Mouse (Mus musculus) layer of hippocampus, adult 18-20 months (tissue): ENCODE measurements around the gene Eva1b. TPM values are rescaled to one million over a fixed set of nuclear protein-coding genes. Genes with fewer than 3 reads are reported as not detected.

Experiments used
- DNase-seq, 2 experiments: peaks; one replicate each; pipeline ENCODE4 v3.0.0; 2022; ENCODE audit warnings: low spot score in 2 of 2
- long read RNA-seq: library from polyadenylated mRNA; stranded (forward); transcript quantifications from one replicate; pipeline ENCODE4 v2.0.0, GENCODE M21; 2021
- total RNA-seq, 2 experiments: library from RNA; stranded (reverse); gene quantifications; 2 replicates each; pipeline ENCODE4 v1.2.3; 2021

Gene Eva1b
- 1 to 10 TPM; 1.8 to 1.9 TPM for total RNA-seq
- long read RNA-seq, partial matches to known transcripts: 0 of 3 reads
- long read RNA-seq, other reads (novel, unspliced or antisense): 0 of 3 reads

- DNase-seq: no peak
Observed at GRCm38 (mm10) chr4:126147533-126148160, at the start of gene Eva1b. Gene Eva1b (plus strand): TSS chr4:126147744.

- no peak for DNase-seq
Observed at GRCm38 (mm10) chr4:126099365-126099764, 48.2 kb upstream of the Eva1b start.

GRCm38 (mm10) chr4:126100764-126101163, 46.8 kb upstream of the Eva1b start:
- no peak for DNase-seq

- peak in 1 of 2 experiments; percentile 61 for DNase-seq
Observed at GRCm38 (mm10) chr4:126102061-126102841, 45.3 kb upstream of the Eva1b start.

GRCm38 (mm10) chr4:126103057-126103581, 44.4 kb upstream of the Eva1b start:
- DNase-seq: peak; percentile 72 to 74

- peak; percentile 95 to 97 for DNase-seq
Observed at GRCm38 (mm10) chr4:126103590-126104068, 43.9 kb upstream of the Eva1b start, which contains the start of gene Stk40. Gene Stk40 (plus strand): TSS chr4:126103957.

- DNase-seq: peak in 1 of 2 experiments; percentile 16
Observed at GRCm38 (mm10) chr4:126104261-126105075, 43.1 kb upstream of the Eva1b start.

- DNase-seq: no peak
Observed at GRCm38 (mm10) chr4:126105131-126105783, 42.3 kb upstream of the Eva1b start.

- no peak for DNase-seq
Observed at GRCm38 (mm10) chr4:126108061-126108740, 39.3 kb upstream of the Eva1b start.

- peak in 1 of 2 experiments; percentile 30 for DNase-seq
Observed at GRCm38 (mm10) chr4:126109613-126110373, 37.8 kb upstream of the Eva1b start.

GRCm38 (mm10) chr4:126110374-126111152, 37.0 kb upstream of the Eva1b start:
- peak; percentile 75 to 87 for DNase-seq

GRCm38 (mm10) chr4:126111153-126111549, 36.4 kb upstream of the Eva1b start:
- DNase-seq: no peak

- no peak for DNase-seq
Observed at GRCm38 (mm10) chr4:126113243-126113642, 34.3 kb upstream of the Eva1b start.

- peak in 1 of 2 experiments; percentile 44 for DNase-seq
Observed at GRCm38 (mm10) chr4:126113943-126114342, 33.6 kb upstream of the Eva1b start.

GRCm38 (mm10) chr4:126115411-126115810, 32.1 kb upstream of the Eva1b start:
- no peak for DNase-seq

- DNase-seq: no peak
Observed at GRCm38 (mm10) chr4:126115871-126116521, 31.5 kb upstream of the Eva1b start.

GRCm38 (mm10) chr4:126117116-126117515, 30.4 kb upstream of the Eva1b start:
- DNase-seq: no peak

- DNase-seq: peak; percentile 73 to 78
Observed at GRCm38 (mm10) chr4:126118651-126119050, 28.9 kb upstream of the Eva1b start.
